Mouse (Mus musculus): ENCODE data around the gene Hsdl1. TPM values are rescaled to one million over a fixed set of nuclear protein-coding genes. Genes with fewer than 3 reads are reported as not detected.

The Hsdl1 gene
- polyA plus RNA-seq, 1 experiment from 2014 or later: 35.3 TPM

- no peak for DNase-seq (ENCODE audit: low spot score)
- H3K27ac ChIP-seq: no peak overlapping the region
- H3K4me1 ChIP-seq: peaks cover 22% of the 10 kb centered on the region
- peaks cover 58% of the 10 kb centered on the region for H3K36me3 ChIP-seq
- no peaks in the 10 kb centered on the region for H3K9me3 ChIP-seq
- 79% methylated on average over 18 of the region's 18 CpGs for WGBS
- H3K4me3 ChIP-seq: no peak overlapping the region
- H3K27me3 ChIP-seq (ENCODE audit: insufficient read depth, poor library complexity, severe bottlenecking): no peaks in the 10 kb centered on the region
Measured at GRCm38 (mm10) chr8:119547019-119547691, 27.8 kb downstream of the Hsdl1 start.

- no peak overlapping the region for H3K27ac ChIP-seq
- no peaks in the 10 kb centered on the region for H3K9me3 ChIP-seq
- peaks cover 16% of the 10 kb centered on the region for H3K4me1 ChIP-seq
- H3K27me3 ChIP-seq (ENCODE audit: insufficient read depth, poor library complexity, severe bottlenecking): no peaks in the 10 kb centered on the region
- no peak for DNase-seq (ENCODE audit: low spot score)
- WGBS: 94% methylated on average over 6 of the region's 6 CpGs
- H3K36me3 ChIP-seq: peaks cover 71% of the 10 kb centered on the region
- H3K4me3 ChIP-seq: no peak overlapping the region
Measured at GRCm38 (mm10) chr8:119545791-119546190, 29.2 kb downstream of the Hsdl1 start.

DNA sequence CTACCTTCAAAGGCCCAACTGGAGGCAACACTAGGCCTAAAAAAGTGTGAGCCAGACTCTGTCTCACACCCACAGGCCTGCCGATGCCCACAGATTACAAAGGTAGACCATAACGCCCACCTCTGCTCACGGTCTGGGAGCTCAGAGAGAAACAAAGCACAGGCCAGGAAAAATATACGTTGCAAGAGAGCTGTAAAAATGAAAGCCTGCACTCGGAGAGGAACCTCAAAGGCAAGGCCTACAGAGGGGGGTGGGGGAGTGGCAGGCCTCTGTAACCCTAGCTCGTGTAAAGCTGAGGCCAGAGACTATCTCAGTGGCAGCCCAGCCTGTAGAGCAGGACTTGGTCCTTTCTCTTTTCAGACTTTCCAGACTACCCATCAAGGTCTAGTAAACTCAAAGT is 29.8 kb downstream of the Hsdl1 start:
- no peaks in the 10 kb centered on the region for H3K9me3 ChIP-seq
- 82% methylated on average over 6 of the region's 6 CpGs for WGBS
- no peaks in the 10 kb centered on the region for H3K27me3 ChIP-seq (ENCODE audit: insufficient read depth, poor library complexity, severe bottlenecking)
- peaks cover 10% of the 10 kb centered on the region for H3K4me1 ChIP-seq
- DNase-seq (ENCODE audit: low spot score): no peak
- peaks cover 77% of the 10 kb centered on the region for H3K36me3 ChIP-seq
- no peak overlapping the region for H3K27ac ChIP-seq
- no peak overlapping the region for H3K4me3 ChIP-seq

DNA sequence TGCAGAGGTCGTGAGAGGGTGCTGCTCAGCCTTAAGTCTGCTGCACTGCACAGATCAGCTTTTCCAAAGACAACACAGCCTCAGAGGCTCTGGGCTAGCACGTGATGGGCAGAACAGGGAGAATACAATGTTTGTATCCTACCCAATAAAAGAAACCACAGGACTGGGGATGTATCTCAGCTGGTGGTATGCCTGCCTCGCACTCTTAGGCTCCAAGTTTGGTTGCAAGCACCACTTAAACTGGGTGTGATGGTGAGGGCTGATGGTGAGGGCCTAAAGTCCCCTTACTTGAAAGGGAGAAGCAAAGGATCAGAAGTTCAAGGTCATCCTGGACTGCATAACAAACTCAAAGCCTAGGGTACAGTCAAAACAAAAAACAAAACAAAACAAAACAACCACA is 30.4 kb downstream of the Hsdl1 start:
- Histone ChIP-seq H3K27me3 (ENCODE audit: insufficient read depth, poor library complexity, severe bottlenecking) (no peaks in the 10 kb centered on the region), H3K27ac (no peak overlapping the region), H3K9me3 (no peaks in the 10 kb centered on the region), H3K36me3 (peaks cover 83% of the 10 kb centered on the region), H3K4me3 (no peak overlapping the region), H3K4me1 (peaks cover 7% of the 10 kb centered on the region)
- no peak for DNase-seq (ENCODE audit: low spot score)
- 81% methylated on average over 3 of the region's 3 CpGs for WGBS

GRCm38 (mm10) chr8:119531973-119532372 is 43.0 kb downstream of the Hsdl1 start:
- peak; percentile 81 for DNase-seq (ENCODE audit: low spot score)
- H3K4me1 ChIP-seq: peaks cover 13% of the 10 kb centered on the region
- no peak overlapping the region for H3K4me3 ChIP-seq
- H3K27me3 ChIP-seq (ENCODE audit: insufficient read depth, poor library complexity, severe bottlenecking): no peaks in the 10 kb centered on the region
- 64% methylated on average over 9 of the region's 9 CpGs for WGBS
- peaks cover 99% of the 10 kb centered on the region for H3K36me3 ChIP-seq
- no peaks in the 10 kb centered on the region for H3K9me3 ChIP-seq
- no peak overlapping the region for H3K27ac ChIP-seq

GRCm38 (mm10) chr8:119531397-119531796 is 43.6 kb downstream of the Hsdl1 start:
- Histone ChIP-seq H3K27me3 (ENCODE audit: insufficient read depth, poor library complexity, severe bottlenecking) (no peaks in the 10 kb centered on the region), H3K4me1 (peaks cover 13% of the 10 kb centered on the region), H3K27ac (no peak overlapping the region), H3K4me3 (no peak overlapping the region), H3K36me3 (peaks cover 99% of the 10 kb centered on the region), H3K9me3 (no peaks in the 10 kb centered on the region)
- DNase-seq (ENCODE audit: low spot score): no peak
- 92% methylated on average over 3 of the region's 3 CpGs for WGBS

- 65% methylated on average over 6 of the region's 6 CpGs for WGBS
- no peaks in the 10 kb centered on the region for H3K9me3 ChIP-seq
- H3K4me3 ChIP-seq: no peak overlapping the region
- peaks cover 13% of the 10 kb centered on the region for H3K4me1 ChIP-seq
- H3K27me3 ChIP-seq (ENCODE audit: insufficient read depth, poor library complexity, severe bottlenecking): no peaks in the 10 kb centered on the region
- no peak for DNase-seq (ENCODE audit: low spot score)
- no peak overlapping the region for H3K27ac ChIP-seq
- H3K36me3 ChIP-seq: peaks cover 95% of the 10 kb centered on the region
Measured at GRCm38 (mm10) chr8:119530937-119531336, 44.0 kb downstream of the Hsdl1 start.

GRCm38 (mm10) chr8:119528762-119529161 is 46.2 kb downstream of the Hsdl1 start:
- no peak overlapping the region for H3K4me3 ChIP-seq
- no peak for DNase-seq (ENCODE audit: low spot score)
- WGBS: 89% methylated on average over 7 of the region's 7 CpGs
- H3K27me3 ChIP-seq (ENCODE audit: insufficient read depth, poor library complexity, severe bottlenecking): no peaks in the 10 kb centered on the region
- H3K27ac ChIP-seq: no peak overlapping the region
- H3K9me3 ChIP-seq: no peaks in the 10 kb centered on the region
- H3K4me1 ChIP-seq: peaks cover 13% of the 10 kb centered on the region
- peaks cover 95% of the 10 kb centered on the region for H3K36me3 ChIP-seq

- DNase-seq (ENCODE audit: low spot score): no peak
Measured at GRCm38 (mm10) chr8:119520102-119520501, 54.9 kb downstream of the Hsdl1 start.

DNA sequence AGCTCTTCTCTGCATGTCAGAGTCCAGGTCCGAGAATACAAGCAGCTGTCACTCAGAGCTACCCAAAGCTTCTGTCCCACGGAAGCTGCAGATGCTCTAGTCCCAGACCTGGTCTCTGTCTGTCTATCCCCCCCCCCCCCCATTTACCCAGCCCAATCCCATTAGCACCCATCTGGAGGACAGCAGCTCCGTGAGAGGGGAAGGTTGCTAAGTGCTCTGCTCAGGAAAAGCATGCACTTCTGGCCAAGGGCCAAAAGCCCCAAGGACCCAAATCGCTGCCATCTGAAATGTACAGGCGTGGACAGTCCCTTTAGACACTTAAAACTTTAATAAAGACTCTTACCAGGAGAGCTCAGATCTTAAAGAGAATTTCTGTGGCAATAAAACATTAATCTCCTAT is 58.3 kb downstream of the Hsdl1 start:
- Histone ChIP-seq H3K27me3 (ENCODE audit: insufficient read depth, poor library complexity, severe bottlenecking) (no peaks in the 10 kb centered on the region), H3K4me3 (no peak overlapping the region), H3K36me3 (peaks cover 100% of the 10 kb centered on the region), H3K27ac (no peak overlapping the region), H3K4me1 (peaks cover 3% of the 10 kb centered on the region; the same call in 1 of the 2 replicates), H3K9me3 (no peaks in the 10 kb centered on the region)
- 57% methylated on average over 5 of the region's 5 CpGs for WGBS
- DNase-seq (ENCODE audit: low spot score): no peak

More at GRCm38 (mm10) chr8:119520102-119520501, 54.9 kb downstream of the Hsdl1 start:
- Histone ChIP-seq H3K4me3 (no peak overlapping the region), H3K27me3 (ENCODE audit: insufficient read depth, poor library complexity, severe bottlenecking) (no peaks in the 10 kb centered on the region), H3K27ac (no peak overlapping the region), H3K9me3 (no peaks in the 10 kb centered on the region), H3K36me3 (peaks cover 97% of the 10 kb centered on the region), H3K4me1 (peaks cover 2% of the 10 kb centered on the region; the same call in 1 of the 2 replicates)
- WGBS: 72% methylated on average over 7 of the region's 7 CpGs

GRCm38 (mm10) chr8:119515767-119516166 is 59.2 kb downstream of the Hsdl1 start:
- H3K4me3 ChIP-seq: no peak overlapping the region
- H3K4me1 ChIP-seq: peaks cover 6% of the 10 kb centered on the region; the same call in 1 of the 2 replicates
- no peak overlapping the region for H3K27ac ChIP-seq
- no peaks in the 10 kb centered on the region for H3K9me3 ChIP-seq
- WGBS: 73% methylated on average over 3 of the region's 3 CpGs
- DNase-seq (ENCODE audit: low spot score): no peak
- H3K36me3 ChIP-seq: peaks cover 100% of the 10 kb centered on the region
- no peaks in the 10 kb centered on the region for H3K27me3 ChIP-seq (ENCODE audit: insufficient read depth, poor library complexity, severe bottlenecking)

GRCm38 (mm10) chr8:119514940-119515339 is 60.0 kb downstream of the Hsdl1 start:
- DNase-seq (ENCODE audit: low spot score): no peak
- Histone ChIP-seq H3K36me3 (peaks cover 100% of the 10 kb centered on the region), H3K4me1 (peaks cover 6% of the 10 kb centered on the region; the same call in 1 of the 2 replicates), H3K27me3 (ENCODE audit: insufficient read depth, poor library complexity, severe bottlenecking) (no peaks in the 10 kb centered on the region), H3K27ac (no peak overlapping the region), H3K4me3 (no peak overlapping the region), H3K9me3 (no peaks in the 10 kb centered on the region)
- WGBS: 83% methylated on average over 3 of the region's 3 CpGs

- no peak for DNase-seq (ENCODE audit: low spot score)
- H3K27ac ChIP-seq: no peak overlapping the region
- 83% methylated on average over 4 of the region's 4 CpGs for WGBS
- no peaks in the 10 kb centered on the region for H3K9me3 ChIP-seq
- H3K27me3 ChIP-seq (ENCODE audit: insufficient read depth, poor library complexity, severe bottlenecking): no peaks in the 10 kb centered on the region
- H3K36me3 ChIP-seq: peaks cover 100% of the 10 kb centered on the region
- H3K4me1 ChIP-seq: 0 out of 2 replicates have a peak, but pooled peaks cover 4% of the 10 kb centered on the region
- H3K4me3 ChIP-seq: no peak overlapping the region
Measured at GRCm38 (mm10) chr8:119513405-119513804, 61.6 kb downstream of the Hsdl1 start.

Data from heart, embryonic 10.5 days (tissue).